Mouse (Mus musculus) kidney, adult 18-20 months (tissue): ENCODE data around the gene Gbp3.

Experiments used
- DNase-seq: peaks from one replicate; pipeline ENCODE4 v3.0.0; 2021

The Gbp3 gene

DNA sequence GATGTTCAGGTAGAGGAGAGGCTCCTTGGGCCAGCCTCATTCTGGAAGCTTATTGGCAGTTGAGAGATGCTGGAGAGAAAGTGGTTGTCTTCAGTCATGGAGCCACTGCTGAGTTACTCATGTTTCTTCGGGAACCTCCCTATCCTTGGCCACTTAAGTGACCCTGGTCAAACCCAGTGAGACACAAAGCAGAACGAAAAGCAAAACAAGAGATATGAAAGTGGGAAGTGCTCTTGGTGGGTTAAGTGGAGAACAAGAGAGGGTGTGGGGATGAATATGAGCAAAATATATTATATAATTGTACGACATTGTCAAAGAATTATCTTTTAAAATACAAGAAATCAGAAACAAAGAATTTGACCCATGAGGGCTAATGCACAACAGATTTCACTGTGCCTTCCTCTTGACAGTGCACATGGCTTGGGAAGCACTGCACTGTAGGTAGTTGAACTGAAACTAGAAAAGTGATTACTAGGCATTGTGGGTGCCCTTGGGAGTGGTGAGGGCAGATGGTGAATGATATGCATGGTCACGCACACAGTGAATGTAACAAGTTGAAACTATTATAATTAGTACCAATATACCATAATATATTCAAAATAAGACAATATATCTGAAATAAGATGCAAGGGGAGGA is 30.7 kb downstream of the Gbp3 start:
- DNase-seq: no peak

DNA sequence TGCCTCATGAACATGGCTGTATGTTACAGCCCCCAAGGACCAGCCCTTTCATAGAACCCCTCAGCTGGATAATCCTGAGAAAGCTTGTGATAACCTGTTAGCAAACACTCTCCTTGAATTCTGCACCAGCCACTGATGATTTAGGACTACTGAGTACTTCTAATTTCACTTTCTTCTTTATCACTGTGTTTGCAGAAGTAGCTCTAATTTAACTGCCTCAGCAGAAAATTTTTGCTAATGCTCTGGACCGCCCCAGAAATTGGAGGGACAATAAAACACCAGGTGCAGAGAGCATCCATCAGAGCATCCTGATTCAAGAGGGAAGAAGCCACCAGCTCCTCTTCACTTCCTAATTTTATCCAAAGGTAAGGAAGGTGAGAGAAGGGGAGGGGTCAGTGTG is 34.7 kb downstream of the Gbp3 start, which contains the start of gene Gbp2b:
Gene Gbp2b (plus strand): TSS at position 301 of the 400 bp plus-strand sequence.
- DNase-seq: no peak

DNA sequence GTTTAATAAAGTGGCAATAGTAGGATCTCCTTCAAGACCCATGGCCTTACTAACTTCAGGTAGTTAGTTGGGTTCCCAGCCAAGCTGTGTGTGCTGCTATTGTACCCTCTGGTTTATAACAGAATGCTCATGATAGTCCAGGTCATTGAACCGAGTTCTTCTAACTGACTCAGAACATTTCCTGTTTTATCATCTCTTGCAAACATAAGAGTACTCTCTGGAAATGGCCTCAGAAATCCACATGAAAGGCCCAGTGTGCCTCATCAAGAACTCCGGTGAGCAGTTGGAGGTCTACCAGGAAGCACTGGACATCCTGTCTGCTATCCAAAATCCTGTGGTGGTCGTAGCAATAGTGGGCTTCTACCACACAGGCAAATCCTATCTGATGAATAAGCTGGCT is 38.1 kb downstream of the Gbp3 start:
- no peak for DNase-seq

DNA sequence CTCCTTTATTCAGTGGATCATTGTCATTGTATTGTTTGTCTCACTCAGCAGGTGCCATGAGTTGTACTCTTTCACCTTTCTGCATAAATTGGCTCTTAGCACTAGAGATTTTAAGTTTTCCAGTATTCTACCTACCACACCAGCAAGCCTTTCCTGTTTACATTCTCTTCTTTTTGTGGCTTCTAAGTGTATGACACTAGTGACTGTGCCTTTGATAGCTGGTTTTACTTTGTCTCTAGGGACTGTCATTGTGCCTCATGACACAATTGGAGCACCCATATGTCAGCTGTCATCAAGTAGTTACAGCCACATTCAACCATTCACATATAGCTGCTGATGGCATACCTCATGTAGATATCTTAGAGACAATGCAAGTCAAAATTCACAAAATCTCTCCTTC is 41.8 kb downstream of the Gbp3 start:
- no peak for DNase-seq

GRCm38 (mm10) chr3:142618658-142619057 is 58.8 kb downstream of the Gbp3 start:
- DNase-seq: no peak

GRCm38 (mm10) chr3:142619606-142620005 is 59.8 kb downstream of the Gbp3 start:
- DNase-seq: no peak

- peak; percentile 31 for DNase-seq
Observed at GRCm38 (mm10) chr3:142620111-142620955, 60.5 kb downstream of the Gbp3 start, which contains the start of gene Gbp2. Gene Gbp2 (plus strand): TSS chr3:142620602.

- DNase-seq: no peak
Observed at GRCm38 (mm10) chr3:142620956-142621562, 61.2 kb downstream of the Gbp3 start.
